Mouse (Mus musculus) frontal cortex, postnatal 10 days (tissue): ENCODE results near the gene Gm5916.

ENCODE experiments used
- DNase-seq, 2 experiments: peaks; one replicate each; pipeline ENCODE4 v3.0.0; 2022; ENCODE audit warnings: low spot score in 2 of 2, mixed read lengths in 1 of 2

Gm5916 gene

DNA sequence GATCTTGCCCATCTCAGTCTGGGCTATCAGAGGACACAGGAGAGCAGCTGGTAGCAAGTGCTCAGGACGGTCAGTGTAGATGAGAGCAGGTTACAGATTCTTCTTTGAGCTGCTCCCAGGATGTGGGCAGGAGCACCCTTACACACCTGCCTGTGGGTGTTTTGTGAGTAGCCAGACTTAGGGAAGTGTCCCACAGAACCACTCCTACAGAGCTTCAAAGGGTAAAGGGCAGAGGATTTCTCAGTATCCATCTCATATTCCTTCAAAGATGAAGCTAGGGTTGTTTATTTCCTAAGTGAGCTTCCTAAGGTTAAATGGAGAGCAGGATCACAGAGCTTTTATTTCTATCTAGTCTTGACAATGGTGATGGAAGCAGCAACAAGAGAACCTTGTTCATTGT lies at the start of gene Gm5916:
Gm5916 (minus strand) TSS at position 101 of the 400 bp plus-strand sequence.
- DNase-seq, result no peak
